Mouse (Mus musculus): Measurements from ENCODE around the gene Usp30. TPM values are rescaled to one million over a fixed set of nuclear protein-coding genes. Genes with fewer than 3 reads are reported as not detected.

Gene Usp30
- total RNA-seq, 2 experiments from 2014 or later: 25.3 to 32.8 TPM

- DNase-seq (ENCODE audit: low spot score in 2 of 2): no peak
Measured at GRCm38 (mm10) chr5:114126499-114127244, 61.4 kb downstream of the Usp30 start.

- DNase-seq (ENCODE audit: low spot score in 2 of 2): peak; percentile 86 to 87
Measured at GRCm38 (mm10) chr5:114127374-114128349, 62.4 kb downstream of the Usp30 start, which contains the start of gene Alkbh2. Gene Alkbh2, minus strand, starts transcription at chr5:114128218.

GRCm38 (mm10) chr5:114129550-114130210 lies 64.4 kb downstream of the Usp30 start:
- no peak for DNase-seq (ENCODE audit: low spot score in 2 of 2)

- DNase-seq (ENCODE audit: low spot score in 2 of 2): peak in 1 of 2 experiments; percentile 64
Measured at GRCm38 (mm10) chr5:114130211-114130605, 64.9 kb downstream of the Usp30 start, which contains the start of gene Ung. Gene Ung, plus strand, starts transcription at chr5:114130386.

- DNase-seq (ENCODE audit: low spot score in 2 of 2): peak; percentile 94 to 96
Measured at GRCm38 (mm10) chr5:114130698-114131520, 65.6 kb downstream of the Usp30 start.

GRCm38 (mm10) chr5:114131521-114131840 lies 66.2 kb downstream of the Usp30 start:
- peak in 1 of 2 experiments; percentile 43 for DNase-seq (ENCODE audit: low spot score in 2 of 2)

GRCm38 (mm10) chr5:114132841-114133240 lies 67.6 kb downstream of the Usp30 start:
- no peak for DNase-seq (ENCODE audit: low spot score in 2 of 2)

GRCm38 (mm10) chr5:114134091-114134534 lies 68.9 kb downstream of the Usp30 start:
- DNase-seq (ENCODE audit: low spot score in 2 of 2): peak; percentile 58 to 63

- DNase-seq (ENCODE audit: low spot score in 2 of 2): no peak
Measured at GRCm38 (mm10) chr5:114135516-114135915, 70.3 kb downstream of the Usp30 start.

GRCm38 (mm10) chr5:114137481-114138276 lies 72.4 kb downstream of the Usp30 start:
- DNase-seq (ENCODE audit: low spot score in 2 of 2): no peak

GRCm38 (mm10) chr5:114138277-114139164 lies 73.3 kb downstream of the Usp30 start:
- DNase-seq (ENCODE audit: low spot score in 2 of 2): peak in 1 of 2 experiments; percentile 36

GRCm38 (mm10) chr5:114139175-114139574 lies 73.9 kb downstream of the Usp30 start:
- peak; percentile 80 to 83 for DNase-seq (ENCODE audit: low spot score in 2 of 2)

GRCm38 (mm10) chr5:114146028-114146888 lies 81.0 kb downstream of the Usp30 start, which contains the start of gene Acacb:
Gene Acacb, plus strand, starts transcription at chr5:114146535.
- no peak for DNase-seq (ENCODE audit: low spot score in 2 of 2)

- no peak for DNase-seq (ENCODE audit: low spot score in 2 of 2)
Measured at GRCm38 (mm10) chr5:114147043-114147972, 82.0 kb downstream of the Usp30 start.

GRCm38 (mm10) chr5:114152359-114153092 lies 87.3 kb downstream of the Usp30 start:
- no peak for DNase-seq (ENCODE audit: low spot score in 2 of 2)

- DNase-seq (ENCODE audit: low spot score in 2 of 2): no peak
Measured at GRCm38 (mm10) chr5:114153490-114153889, 88.2 kb downstream of the Usp30 start.

All from layer of hippocampus, postnatal 10 days (tissue).